In genomic region chr3:52879700-52880099, GRCm38 (mm10) we compare ENCODE assay signal across 19 mouse cellular contexts.
A peak's percentile ranks its signal among the peaks of the same experiment; 100 is the strongest.
DNase-seq lines count a peak whose midpoint lies in the region; ATAC-seq and TF ChIP-seq lines count a peak whose summit lies in the region.
"Had no signal": no experiment of that assay in that cellular context is flagged by ENCODE, and none has a peak within 500 bp of the region (broad histone marks: within the 10 kb centered on the region; RNA-seq: fewer than 3 reads in every experiment).

No protein-coding gene starts in this region.

- no peaks in the 10 kb centered on the region for H3K9me3 ChIP-seq in hindbrain, embryonic 15.5 days
- H3K9me3 ChIP-seq in hindbrain, embryonic 11.5 days (ENCODE audit: control insufficient read depth, low read length), result no peaks in the 10 kb centered on the region
- no peaks in the 10 kb centered on the region for H3K9me3 ChIP-seq in midbrain, postnatal 0 days (ENCODE audit: low read length)
- H3K9me3 ChIP-seq in midbrain, embryonic 14.5 days (ENCODE audit: control insufficient read depth, low read length), result no peaks in the 10 kb centered on the region
- H3K9me3 ChIP-seq: embryonic facial prominence, embryonic 15.5 days; forebrain, embryonic 13.5 days had no signal

- WGBS in hindbrain, embryonic 15.5 days, result 65% methylated on average over 10 of the region's 10 CpGs
- 86% methylated on average over 10 of the region's 10 CpGs for WGBS in hindbrain, embryonic 11.5 days
- WGBS in midbrain, postnatal 0 days, result 67% methylated on average over 10 of the region's 10 CpGs
- WGBS in midbrain, embryonic 14.5 days, result 81% methylated on average over 10 of the region's 10 CpGs

- TF ChIP-seq CTCF in midbrain, postnatal 0 days (IDR thresholded peaks at IDR 0.05), result no peak

- peak overlapping the region; percentile 26; the same call in 1 of the 2 replicates for H3K4me2 ChIP-seq in hindbrain, embryonic 15.5 days
- no peak overlapping the region for H3K4me2 ChIP-seq in hindbrain, embryonic 11.5 days (replicated peaks; ENCODE audit: low read depth, low read length)
- H3K4me2 ChIP-seq in midbrain, postnatal 0 days (ENCODE audit: low read depth, low read length, poor library complexity, severe bottlenecking), result no peak overlapping the region
- H3K4me2 ChIP-seq in midbrain, embryonic 14.5 days (ENCODE audit: low read length), result no peak overlapping the region
- H3K4me2 ChIP-seq: embryonic facial prominence, embryonic 15.5 days; forebrain, embryonic 13.5 days; heart, embryonic 11.5 days; midbrain, embryonic 11.5 days had no signal

- no peaks in the 10 kb centered on the region for H3K27me3 ChIP-seq in hindbrain, embryonic 15.5 days
- H3K27me3 ChIP-seq in hindbrain, embryonic 11.5 days (ENCODE audit: control insufficient read depth, insufficient read depth, low read length), result no peaks in the 10 kb centered on the region
- no peaks in the 10 kb centered on the region for H3K27me3 ChIP-seq in midbrain, postnatal 0 days (ENCODE audit: insufficient read depth, low read length)
- no peaks in the 10 kb centered on the region for H3K27me3 ChIP-seq in midbrain, embryonic 14.5 days (ENCODE audit: control insufficient read depth, insufficient read depth, low read length)
- H3K27me3 ChIP-seq: embryonic facial prominence, embryonic 15.5 days; forebrain, embryonic 13.5 days had no signal

- H3K9ac ChIP-seq in hindbrain, embryonic 15.5 days, result no peak overlapping the region
- no peak overlapping the region for H3K9ac ChIP-seq in hindbrain, embryonic 11.5 days (ENCODE audit: low read depth, low read length)
- H3K9ac ChIP-seq in midbrain, postnatal 0 days (replicated peaks; ENCODE audit: low read length, poor library complexity, severe bottlenecking), result no peak overlapping the region
- no peak overlapping the region for H3K9ac ChIP-seq in midbrain, embryonic 14.5 days (replicated peaks; ENCODE audit: low read length)
- H3K9ac ChIP-seq: embryonic facial prominence, embryonic 15.5 days; forebrain, embryonic 13.5 days had no signal

- H3K36me3 ChIP-seq in hindbrain, embryonic 15.5 days, result no peaks in the 10 kb centered on the region
- H3K36me3 ChIP-seq in hindbrain, embryonic 11.5 days (ENCODE audit: control insufficient read depth, insufficient read depth, low read length), result no peaks in the 10 kb centered on the region
- no peaks in the 10 kb centered on the region for H3K36me3 ChIP-seq in midbrain, postnatal 0 days (ENCODE audit: insufficient read depth, low read length)
- no peaks in the 10 kb centered on the region for H3K36me3 ChIP-seq in midbrain, embryonic 14.5 days (ENCODE audit: control insufficient read depth, insufficient read depth, low read length)
- H3K36me3 ChIP-seq: embryonic facial prominence, embryonic 15.5 days; G1E had no signal

- no peak for ATAC-seq in hindbrain, embryonic 15.5 days (ENCODE audit: low FRiP score, low read depth)
- ATAC-seq in hindbrain, embryonic 11.5 days (ENCODE audit: low FRiP score), result no peak
- no peak for ATAC-seq in midbrain, postnatal 0 days (ENCODE audit: low FRiP score)
- ATAC-seq in midbrain, embryonic 14.5 days (ENCODE audit: low FRiP score, low TSS enrichment), result no peak
- ATAC-seq: forebrain, embryonic 13.5 days had no signal

- H3K27ac ChIP-seq in hindbrain, embryonic 15.5 days (replicated peaks), result no peak overlapping the region
- H3K27ac ChIP-seq in hindbrain, embryonic 11.5 days (ENCODE audit: low read depth, low read length), result no peak overlapping the region
- H3K27ac ChIP-seq in midbrain, postnatal 0 days (ENCODE audit: low read depth, low read length), result no peak overlapping the region
- no peak overlapping the region for H3K27ac ChIP-seq in midbrain, embryonic 14.5 days (replicated peaks; ENCODE audit: low read depth, low read length)
- H3K27ac ChIP-seq: embryonic facial prominence, embryonic 15.5 days; forebrain, embryonic 13.5 days had no signal

- no peak overlapping the region for H3K4me3 ChIP-seq in hindbrain, embryonic 15.5 days
- H3K4me3 ChIP-seq in hindbrain, embryonic 11.5 days (ENCODE audit: low read depth, low read length), result no peak overlapping the region
- H3K4me3 ChIP-seq in midbrain, postnatal 0 days (ENCODE audit: low read depth, low read length), result no peak overlapping the region
- no peak overlapping the region for H3K4me3 ChIP-seq in midbrain, embryonic 14.5 days (replicated peaks; ENCODE audit: low read depth, low read length)
- H3K4me3 ChIP-seq: embryonic facial prominence, embryonic 15.5 days; forebrain, embryonic 13.5 days had no signal

- H3K4me1 ChIP-seq in hindbrain, embryonic 15.5 days (replicated peaks), result no peaks in the 10 kb centered on the region
- no peaks in the 10 kb centered on the region for H3K4me1 ChIP-seq in hindbrain, embryonic 11.5 days (replicated peaks; ENCODE audit: control insufficient read depth, insufficient read depth, low read length)
- no peaks in the 10 kb centered on the region for H3K4me1 ChIP-seq in midbrain, postnatal 0 days (ENCODE audit: insufficient read depth, low read length)
- H3K4me1 ChIP-seq in midbrain, embryonic 14.5 days (ENCODE audit: control insufficient read depth, insufficient read depth, low read length), result no peaks in the 10 kb centered on the region
- H3K4me1 ChIP-seq: embryonic facial prominence, embryonic 15.5 days; forebrain, embryonic 13.5 days had no signal

- peak; percentile 28 to 41 for DNase-seq in cerebellum, postnatal 25 days
- DNase-seq in cerebellum, adult 11 months, result no peak
- no peak for DNase-seq in hindbrain, embryonic 11.5 days (ENCODE audit: low spot score)
- DNase-seq in midbrain, postnatal 0 days (ENCODE audit: low spot score), result peak; percentile 34
- no peak for DNase-seq in midbrain, embryonic 14.5 days
- no peak for DNase-seq in thymus, postnatal 25 days
- DNase-seq: gastrocnemius, postnatal 36 days; heart, postnatal 36 days; kidney, adult 11 months; kidney, postnatal 10 days; lung, adult 2 months; lung, postnatal 4 days; right cerebral cortex, adult 18-20 months had no signal

Comparison
In these comparisons a context has a peak if more than half of its experiments do, and no peak if none do; other contexts are left out.
1. DNase-seq: peak in cerebellum, postnatal 25 days (2 of 2) and midbrain, postnatal 0 days (single experiment); none in cerebellum, adult 11 months (single experiment), hindbrain, embryonic 11.5 days (single experiment), midbrain, embryonic 14.5 days (single experiment) and thymus, postnatal 25 days (single experiment).